Mouse (Mus musculus) liver, embryonic 14.5 days (tissue): ENCODE results near the gene Hist3h2ba. TPM values are rescaled to one million over a fixed set of nuclear protein-coding genes. Genes with fewer than 3 reads are reported as not detected.

Source experiments
- ATAC-seq: fragments of 200-750 bp; cut with Nextera tagmentation; 2 replicates; pipeline ENCODE4 v1.8.0; 2017; ENCODE audit warnings: moderate number of reproducible peaks, mild to moderate bottlenecking, moderate library complexity; ENCODE audit not compliant: insufficient read depth
- DNase-seq, 3 experiments: peaks; one replicate each; pipeline ENCODE4 v3.0.0-alpha.2; 2012 to 2013; ENCODE audit warnings: low read depth in 3 of 3, low spot score in 3 of 3
- H3K27ac ChIP-seq: fragments of 300-500 bp; sonication (generic); 2 replicates; pipeline ENCODE4 v1.5.1; 2014; ENCODE audit warnings: moderate library complexity, mild to moderate bottlenecking, control low read depth, inconsistent platforms
- H3K27me3 ChIP-seq: fragments of 300-500 bp; sonication (generic); 2 replicates; pipeline ENCODE4 v1.6.1; 2014; ENCODE audit warnings: mild to moderate bottlenecking, low read length, moderate library complexity; ENCODE audit not compliant: control insufficient read depth, insufficient read depth
- H3K36me3 ChIP-seq: fragments of 300-500 bp; sonication (generic); replicated peaks from 2 replicates; pipeline ENCODE4 v1.6.1; 2014; ENCODE audit warnings: low read depth; ENCODE audit not compliant: control insufficient read depth, insufficient read depth
- H3K4me1 ChIP-seq, 2 experiments: fragments of 200-500 bp in 1 of 2; fragments of 300-500 bp in 1 of 2; sonication (generic) in 1 of 2; replicated peaks; 2 replicates each; pipeline ENCODE4 v1.6.1; 2012 to 2014; ENCODE audit warnings: antibody characterized with exemption in 1 of 2, inconsistent platforms in 1 of 2, low read length in 1 of 2; ENCODE audit not compliant: control insufficient read depth in 2 of 2, insufficient read depth in 2 of 2
- H3K4me2 ChIP-seq: fragments of 300-500 bp; sonication (generic); 2 replicates; pipeline ENCODE4 v1.6.1; 2014; ENCODE audit warnings: low read depth, mild to moderate bottlenecking, control low read depth, moderate library complexity
- H3K4me3 ChIP-seq, 2 experiments: fragments of 200-500 bp in 1 of 2; fragments of 300-500 bp in 1 of 2; sonication (generic) in 1 of 2; 2 replicates each; pipeline ENCODE4 v1.5.1; 2012 to 2014; ENCODE audit warnings: low read depth in 2 of 2, low read length in 2 of 2, mild to moderate bottlenecking in 2 of 2, control low read depth in 1 of 2, inconsistent platforms in 1 of 2, moderate library complexity in 1 of 2; ENCODE audit not compliant: insufficient read depth in 1 of 2
- H3K9ac ChIP-seq: fragments of 300-500 bp; sonication (generic); replicated peaks from 2 replicates; pipeline ENCODE4 v1.6.1; 2014; ENCODE audit warnings: mild to moderate bottlenecking, control low read depth, moderate library complexity
- H3K9me3 ChIP-seq: fragments of 300-500 bp; sonication (generic); 2 replicates; pipeline ENCODE4 v1.6.1; 2016; ENCODE audit warnings: low read length, mixed read lengths; ENCODE audit not compliant: control insufficient read depth
- CTCF ChIP-seq: IDR thresholded peaks from 2 replicates; pipeline ENCODE4 v1.5.1; 2016; ENCODE audit warnings: antibody characterized with exemption, low read depth, control low read depth
- EP300 ChIP-seq: IDR thresholded peaks from 2 replicates; pipeline ENCODE4 v1.6.1; 2016; ENCODE audit warnings: antibody characterized with exemption, low read depth
- WGBS: fragments of 180-500 bp; shearing (Covaris S2); extraction: QIAGEN DNeasy Blood & Tissue Kit; methylation state at CpG from one replicate; pipeline ENCODE4 v1.1.7; 2014; ENCODE audit not compliant: insufficient replicate concordance; 5-methylcytosine and 5-hydroxymethylcytosine counted together
- microRNA-seq: library from miRNA; unstranded; fragments of <30 nt; microRNA quantifications from one replicate; pipeline ENCODE4, GENCODE M21; 2016
- polyA plus RNA-seq, 2 experiments: library from polyadenylated mRNA; depleted of rRNA in 1 of 2; stranded (reverse) in 1 of 2; unstranded in 1 of 2; fragments of >200 nt; fragmentation: Nextera tagmentation in 1 of 2; extraction: Ambion mirVana in 1 of 2; gene quantifications; 2 replicates each; pipeline versions ENCODE4 v1.2.1 to v1.2.3; 2012 to 2014

Gene Hist3h2ba
- polyA plus RNA-seq, 2 experiments: 6.0 to 15.7 TPM

DNA sequence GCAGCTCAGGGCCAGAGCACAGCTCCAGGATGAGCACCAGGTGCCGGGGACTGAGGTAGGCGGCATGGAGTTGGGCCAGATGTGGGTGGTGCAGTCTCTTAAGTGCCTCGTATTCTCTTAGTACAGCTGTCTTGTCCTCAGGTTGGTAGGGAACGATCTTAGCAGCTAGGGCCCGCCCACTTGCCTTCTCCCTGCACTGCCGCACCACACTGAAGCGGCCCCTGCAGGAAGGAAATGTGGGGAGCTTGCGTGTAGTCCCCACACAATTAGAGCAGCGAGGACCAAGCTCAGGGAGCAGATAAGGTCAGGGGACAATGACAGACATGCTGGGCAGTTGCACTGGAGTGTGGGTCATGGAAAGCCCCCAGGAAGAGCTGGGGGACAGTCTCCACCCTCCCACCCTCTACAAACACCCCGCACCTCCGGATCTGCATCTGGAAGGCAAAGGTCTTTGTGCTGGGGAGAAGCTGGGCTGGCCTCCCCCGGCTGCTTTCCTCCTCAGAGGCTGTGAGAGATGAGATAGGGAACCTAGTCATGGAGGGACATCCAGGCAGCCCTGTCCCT lies 47.2 kb downstream of the Hist3h2ba start:
- no peak for TF ChIP-seq EP300
- peak; percentile 43 for TF ChIP-seq CTCF
- Histone ChIP-seq H3K27me3 (no peaks in the 10 kb centered on the region; the same call in 1 of the 2 replicates), H3K36me3 (no peaks in the 10 kb centered on the region), H3K4me2 (no peak overlapping the region), H3K27ac (no peak overlapping the region), H3K4me3 (no peak overlapping the region), H3K9me3 (no peaks in the 10 kb centered on the region), H3K4me1 (peaks cover 8 to 19% of the 10 kb centered on the region in 2 experiments), H3K9ac (no peak overlapping the region)
- 9% methylated on average over 12 of the region's 12 CpGs for WGBS
- ATAC-seq (no peak), DNase-seq (no peak)

DNA sequence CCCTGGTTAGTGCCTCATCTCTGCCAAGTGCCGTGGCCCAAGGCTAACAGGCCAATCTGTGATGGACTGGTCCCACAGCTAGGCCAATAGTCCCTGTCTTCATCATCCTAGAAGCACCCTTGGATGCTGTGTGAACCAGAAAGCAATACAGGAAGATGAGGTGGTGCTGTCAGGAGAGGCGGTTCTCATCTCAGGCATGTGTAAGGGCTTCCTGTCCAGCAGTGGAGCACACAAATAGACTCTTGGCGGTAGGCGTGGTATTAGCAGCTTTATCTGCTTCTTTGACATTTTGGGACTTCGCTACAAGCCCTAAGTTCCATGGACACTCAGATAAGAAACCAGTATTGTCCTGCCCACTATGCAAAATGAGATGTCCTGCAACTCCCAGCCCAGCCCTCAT lies 48.8 kb downstream of the Hist3h2ba start:
- H3K9ac ChIP-seq: no peak overlapping the region
- no peak overlapping the region for H3K4me2 ChIP-seq
- DNase-seq (no peak), ATAC-seq (no peak)
- peaks cover 8 to 19% of the 10 kb centered on the region in 2 experiments for H3K4me1 ChIP-seq
- no peak overlapping the region for H3K27ac ChIP-seq
- no peaks in the 10 kb centered on the region for H3K36me3 ChIP-seq
- no peaks in the 10 kb centered on the region for H3K9me3 ChIP-seq
- H3K27me3 ChIP-seq: no peaks in the 10 kb centered on the region; the same call in 1 of the 2 replicates
- no peak for TF ChIP-seq EP300
- no peak for TF ChIP-seq CTCF
- H3K4me3 ChIP-seq: no peak overlapping the region
- WGBS: 34% methylated on average over 5 of the region's 5 CpGs

Small RNA genes lying within 50 kb of the gene (microRNA-seq; reads per million reads assigned to microRNA genes)
- gene Gm44313: 1.3 reads per million

Other genes starting within 250 kb of the Hist3h2ba start
- gene Olfr319, start 249.8 kb upstream of the Hist3h2ba start, polyA plus RNA-seq (2012; rRNA removed): not detected in 2 replicates
- gene Olfr319, start 249.8 kb upstream of the Hist3h2ba start, polyA plus RNA-seq (2014; fragmentation: Nextera tagmentation; extraction: Ambion mirVana): not detected in 2 replicates
- not detected in 2 replicates for gene Olfr318, start 224.9 kb upstream of the Hist3h2ba start, polyA plus RNA-seq (2012; rRNA removed)
- gene Olfr318, start 224.9 kb upstream of the Hist3h2ba start, polyA plus RNA-seq (2014; fragmentation: Nextera tagmentation; extraction: Ambion mirVana): not detected in 2 replicates
- not detected in 2 replicates for gene Olfr317, start 209.7 kb upstream of the Hist3h2ba start, polyA plus RNA-seq (2012; rRNA removed)
- gene Olfr317, start 209.7 kb upstream of the Hist3h2ba start, polyA plus RNA-seq (2014; fragmentation: Nextera tagmentation; extraction: Ambion mirVana): not detected in 2 replicates
- gene Olfr316, start 196.2 kb upstream of the Hist3h2ba start, polyA plus RNA-seq (2012; rRNA removed): not detected in 2 replicates
- not detected in 2 replicates for gene Olfr316, start 196.2 kb upstream of the Hist3h2ba start, polyA plus RNA-seq (2014; fragmentation: Nextera tagmentation; extraction: Ambion mirVana)
- gene Olfr315, start 175.7 kb upstream of the Hist3h2ba start, polyA plus RNA-seq (2012; rRNA removed): not detected in 2 replicates
- gene Olfr315, start 175.7 kb upstream of the Hist3h2ba start, polyA plus RNA-seq (2014; fragmentation: Nextera tagmentation; extraction: Ambion mirVana): not detected in 2 replicates
- not detected in 2 replicates for gene Olfr314, start 166.0 kb upstream of the Hist3h2ba start, polyA plus RNA-seq (2012; rRNA removed)
- gene Olfr314, start 166.0 kb upstream of the Hist3h2ba start, polyA plus RNA-seq (2014; fragmentation: Nextera tagmentation; extraction: Ambion mirVana): not detected in 2 replicates
- gene Fam183b, start 147.0 kb upstream of the Hist3h2ba start, polyA plus RNA-seq (2012; rRNA removed): not detected in 2 replicates
- not detected in 2 replicates for gene Fam183b, start 147.0 kb upstream of the Hist3h2ba start, polyA plus RNA-seq (2014; fragmentation: Nextera tagmentation; extraction: Ambion mirVana)
- gene Olfr313, start 133.9 kb upstream of the Hist3h2ba start, polyA plus RNA-seq (2012; rRNA removed): not detected in 2 replicates
- not detected in 2 replicates for gene Olfr313, start 133.9 kb upstream of the Hist3h2ba start, polyA plus RNA-seq (2014; fragmentation: Nextera tagmentation; extraction: Ambion mirVana)
- gene Olfr312, start 119.7 kb upstream of the Hist3h2ba start, polyA plus RNA-seq (2012; rRNA removed): not detected in 2 replicates
- not detected in 2 replicates for gene Olfr312, start 119.7 kb upstream of the Hist3h2ba start, polyA plus RNA-seq (2014; fragmentation: Nextera tagmentation; extraction: Ambion mirVana)
- not detected in 2 replicates for gene Olfr311, start 109.7 kb upstream of the Hist3h2ba start, polyA plus RNA-seq (2012; rRNA removed)
- not detected in 2 replicates for gene Olfr311, start 109.7 kb upstream of the Hist3h2ba start, polyA plus RNA-seq (2014; fragmentation: Nextera tagmentation; extraction: Ambion mirVana)
- 2.0 and 2.8 TPM in 2 replicates for gene Gm12258, start 101.8 kb upstream of the Hist3h2ba start, polyA plus RNA-seq (2012; rRNA removed)
- 1.3 and 1.8 TPM in 2 replicates for gene Gm12258, start 101.8 kb upstream of the Hist3h2ba start, polyA plus RNA-seq (2014; fragmentation: Nextera tagmentation; extraction: Ambion mirVana)
- 0.92 and 1.5 TPM in 2 replicates for gene 2810021J22Rik, start 81.7 kb upstream of the Hist3h2ba start, polyA plus RNA-seq (2012; rRNA removed)
- gene 2810021J22Rik, start 81.7 kb upstream of the Hist3h2ba start, polyA plus RNA-seq (2014; fragmentation: Nextera tagmentation; extraction: Ambion mirVana): 2.2 and 2.5 TPM in 2 replicates
- 3.9 and 4.6 TPM in 2 replicates for gene Zfp39, start 44.7 kb upstream of the Hist3h2ba start, polyA plus RNA-seq (2012; rRNA removed)
- 5.2 and 5.4 TPM in 2 replicates for gene Zfp39, start 44.7 kb upstream of the Hist3h2ba start, polyA plus RNA-seq (2014; fragmentation: Nextera tagmentation; extraction: Ambion mirVana)
- gene Btnl10, start 31.0 kb upstream of the Hist3h2ba start, polyA plus RNA-seq (2012; rRNA removed): 18.2 and 19.3 TPM in 2 replicates
- 9.1 and 9.6 TPM in 2 replicates for gene Btnl10, start 31.0 kb upstream of the Hist3h2ba start, polyA plus RNA-seq (2014; fragmentation: Nextera tagmentation; extraction: Ambion mirVana)
- 80.8 and 83.3 TPM in 2 replicates for gene Rnf187, start 10.0 kb upstream of the Hist3h2ba start, polyA plus RNA-seq (2012; rRNA removed)
- 104 and 120 TPM in 2 replicates for gene Rnf187, start 10.0 kb upstream of the Hist3h2ba start, polyA plus RNA-seq (2014; fragmentation: Nextera tagmentation; extraction: Ambion mirVana)
- 11.0 and 11.5 TPM in 2 replicates for gene Hist3h2a, start 5.8 kb downstream of the Hist3h2ba start, polyA plus RNA-seq (2012; rRNA removed)
- 13.5 and 16.7 TPM in 2 replicates for gene Hist3h2a, start 5.8 kb downstream of the Hist3h2ba start, polyA plus RNA-seq (2014; fragmentation: Nextera tagmentation; extraction: Ambion mirVana)
- gene Trim17, start 5.8 kb downstream of the Hist3h2ba start, polyA plus RNA-seq (2012; rRNA removed): 0.05 and 0.06 TPM in 2 replicates
- gene Trim17, start 5.8 kb downstream of the Hist3h2ba start, polyA plus RNA-seq (2014; fragmentation: Nextera tagmentation; extraction: Ambion mirVana): 0.06 and 0.14 TPM in 2 replicates
- gene Trim11, start 29.2 kb downstream of the Hist3h2ba start, polyA plus RNA-seq (2012; rRNA removed): 8.1 and 8.3 TPM in 2 replicates
- 6.4 and 6.9 TPM in 2 replicates for gene Trim11, start 29.2 kb downstream of the Hist3h2ba start, polyA plus RNA-seq (2014; fragmentation: Nextera tagmentation; extraction: Ambion mirVana)
- gene Obscn, start 187.5 kb downstream of the Hist3h2ba start, polyA plus RNA-seq (2012; rRNA removed): 0.11 TPM in 2 replicates
- gene Obscn, start 187.5 kb downstream of the Hist3h2ba start, polyA plus RNA-seq (2014; fragmentation: Nextera tagmentation; extraction: Ambion mirVana): 0.06 and 0.13 TPM in 2 replicates
- 7.9 and 8.0 TPM in 2 replicates for gene Iba57, start 214.8 kb downstream of the Hist3h2ba start, polyA plus RNA-seq (2012; rRNA removed)
- gene Iba57, start 214.8 kb downstream of the Hist3h2ba start, polyA plus RNA-seq (2014; fragmentation: Nextera tagmentation; extraction: Ambion mirVana): 4.4 and 4.7 TPM in 2 replicates
- gene Gjc2, start 234.3 kb downstream of the Hist3h2ba start, polyA plus RNA-seq (2012; rRNA removed): 0.08 and 0.10 TPM in 2 replicates
- gene Gjc2, start 234.3 kb downstream of the Hist3h2ba start, polyA plus RNA-seq (2014; fragmentation: Nextera tagmentation; extraction: Ambion mirVana): 0.13 TPM in 1 of 2 replicates, not detected in the other
- 40.2 and 41.1 TPM in 2 replicates for gene Guk1, start 243.3 kb downstream of the Hist3h2ba start, polyA plus RNA-seq (2012; rRNA removed)
- gene Guk1, start 243.3 kb downstream of the Hist3h2ba start, polyA plus RNA-seq (2014; fragmentation: Nextera tagmentation; extraction: Ambion mirVana): 64.2 and 70.5 TPM in 2 replicates